Mouse (Mus musculus) heart, embryonic 11.5 days (tissue): ENCODE measurements around the gene Tesk2. TPM values are rescaled to one million over a fixed set of nuclear protein-coding genes. Genes with fewer than 3 reads are reported as not detected.

Source experiments
- ATAC-seq: fragments of 200-750 bp; cut with Nextera tagmentation; replicated peaks from 2 replicates; pipeline ENCODE4 v1.8.0; 2017; ENCODE audit warnings: moderate library complexity; ENCODE audit not compliant: insufficient number of reproducible peaks, low FRiP score, low TSS enrichment
- H3K27ac ChIP-seq: fragments of 300-500 bp; sonication (generic); 2 replicates; pipeline ENCODE4 v1.5.1; 2014; ENCODE audit warnings: mild to moderate bottlenecking, low read depth, low read length
- H3K27me3 ChIP-seq: fragments of 300-500 bp; sonication (generic); 2 replicates; pipeline ENCODE4 v1.6.1; 2014; ENCODE audit warnings: mild to moderate bottlenecking, low read length, mixed read lengths; ENCODE audit not compliant: control insufficient read depth, insufficient read depth
- H3K36me3 ChIP-seq: fragments of 300-500 bp; sonication (generic); 2 replicates; pipeline ENCODE4 v1.6.1; 2014; ENCODE audit warnings: mild to moderate bottlenecking, low read length, moderate library complexity, mixed read lengths; ENCODE audit not compliant: control insufficient read depth, insufficient read depth
- H3K4me1 ChIP-seq: fragments of 300-500 bp; sonication (generic); 2 replicates; pipeline ENCODE4 v1.6.1; 2014; ENCODE audit warnings: low read length; ENCODE audit not compliant: control insufficient read depth, insufficient read depth
- H3K4me2 ChIP-seq: fragments of 300-500 bp; sonication (generic); 2 replicates; pipeline ENCODE4 v1.6.1; 2014; ENCODE audit warnings: mild to moderate bottlenecking, moderate library complexity
- H3K4me3 ChIP-seq: fragments of 300-500 bp; sonication (generic); 2 replicates; pipeline ENCODE4 v1.5.1; 2014; ENCODE audit warnings: low read depth, low read length
- H3K9ac ChIP-seq: fragments of 300-500 bp; sonication (generic); 2 replicates; pipeline ENCODE4 v1.6.1; 2014; ENCODE audit warnings: mild to moderate bottlenecking, low read depth, low read length, moderate library complexity
- H3K9me3 ChIP-seq: fragments of 300-500 bp; sonication (generic); replicated peaks from 2 replicates; pipeline ENCODE4 v1.6.1; 2016; ENCODE audit warnings: low read length; ENCODE audit not compliant: control insufficient read depth
- WGBS: fragments of 180-500 bp; shearing (Covaris S2); extraction: QIAGEN DNeasy Blood & Tissue Kit; methylation state at CpG from one replicate; pipeline ENCODE4 v1.1.7; 2014; ENCODE audit not compliant: insufficient replicate concordance; 5-methylcytosine and 5-hydroxymethylcytosine counted together
- polyA plus RNA-seq: library from polyadenylated mRNA; unstranded; fragments of >200 nt; fragmentation: Nextera tagmentation; extraction: Ambion mirVana; gene quantifications from 2 replicates; pipeline ENCODE4 v1.2.1, GENCODE M21; 2014

Gene Tesk2
- polyA plus RNA-seq, 1 experiment from 2014 or later: 3.2 TPM

DNA sequence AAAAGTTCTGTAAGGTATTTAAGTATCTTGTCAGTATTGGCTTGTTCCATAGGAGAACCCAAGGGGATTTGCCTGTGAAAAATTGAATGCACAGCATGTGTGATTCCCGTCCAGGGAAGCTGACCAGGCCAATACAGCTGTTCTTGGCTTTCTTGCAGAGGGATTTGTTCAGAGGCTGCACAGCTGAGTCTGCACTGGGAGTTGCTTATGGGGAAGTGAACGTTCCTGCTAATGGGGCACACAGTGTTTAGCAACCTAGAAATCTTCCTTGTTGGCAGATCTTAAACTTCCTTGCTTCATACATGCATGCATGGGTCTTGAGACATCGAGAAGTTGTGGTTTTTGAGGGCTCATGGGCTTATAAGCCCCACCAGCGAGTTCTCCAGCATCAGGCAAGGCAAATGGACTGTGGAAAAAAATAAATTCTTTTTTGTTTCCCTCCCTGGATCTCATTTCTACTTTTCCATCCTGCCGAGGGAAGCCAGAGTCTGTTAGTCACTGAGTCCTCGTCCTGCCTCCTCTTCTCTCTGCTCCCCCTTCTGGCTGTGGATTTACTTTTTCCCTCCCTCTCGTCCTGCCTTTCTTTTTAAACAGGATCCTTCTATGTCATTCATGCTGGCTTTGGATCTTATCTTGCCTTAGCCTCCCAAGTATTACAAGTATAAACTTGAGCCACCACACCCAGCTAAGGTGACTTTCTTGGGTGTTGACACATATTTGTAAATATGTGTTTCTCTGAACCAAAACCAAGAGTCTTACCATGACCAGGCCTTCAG lies 67.4 kb downstream of the Tesk2 start:
- Histone ChIP-seq H3K36me3 (no peaks in the 10 kb centered on the region), H3K27ac (no peak overlapping the region), H3K9me3 (no peaks in the 10 kb centered on the region), H3K4me2 (no peak overlapping the region), H3K27me3 (no peaks in the 10 kb centered on the region), H3K4me1 (no peaks in the 10 kb centered on the region), H3K4me3 (no peak overlapping the region), H3K9ac (no peak overlapping the region)
- 45% methylated on average over 7 of the region's 7 CpGs for WGBS
- no peak for ATAC-seq

DNA sequence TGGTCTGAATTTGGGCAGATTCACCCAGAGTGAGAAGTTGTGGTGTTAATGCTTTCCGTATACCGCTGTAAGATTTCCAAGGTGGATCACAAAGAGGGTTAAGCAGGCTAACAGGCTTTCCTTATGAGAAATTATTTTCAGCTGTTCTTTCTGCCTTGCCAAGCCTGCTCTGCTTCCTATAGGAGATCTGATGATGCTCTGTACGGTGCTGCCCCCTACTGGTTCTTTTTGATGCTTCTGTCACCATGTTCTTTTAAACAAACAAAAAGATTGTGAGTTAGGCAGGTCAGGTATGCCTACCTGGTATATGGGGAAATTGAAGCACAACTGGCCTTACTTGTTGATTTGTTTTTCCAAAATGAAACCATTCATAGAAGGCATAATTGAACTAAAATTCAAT lies 68.2 kb downstream of the Tesk2 start:
- Histone ChIP-seq H3K9ac (no peak overlapping the region), H3K4me2 (no peak overlapping the region), H3K27ac (no peak overlapping the region), H3K36me3 (no peaks in the 10 kb centered on the region), H3K9me3 (no peaks in the 10 kb centered on the region), H3K27me3 (no peaks in the 10 kb centered on the region), H3K4me3 (no peak overlapping the region), H3K4me1 (no peaks in the 10 kb centered on the region)
- no peak for ATAC-seq
- WGBS: 9% methylated on average over 3 of the region's 3 CpGs

DNA sequence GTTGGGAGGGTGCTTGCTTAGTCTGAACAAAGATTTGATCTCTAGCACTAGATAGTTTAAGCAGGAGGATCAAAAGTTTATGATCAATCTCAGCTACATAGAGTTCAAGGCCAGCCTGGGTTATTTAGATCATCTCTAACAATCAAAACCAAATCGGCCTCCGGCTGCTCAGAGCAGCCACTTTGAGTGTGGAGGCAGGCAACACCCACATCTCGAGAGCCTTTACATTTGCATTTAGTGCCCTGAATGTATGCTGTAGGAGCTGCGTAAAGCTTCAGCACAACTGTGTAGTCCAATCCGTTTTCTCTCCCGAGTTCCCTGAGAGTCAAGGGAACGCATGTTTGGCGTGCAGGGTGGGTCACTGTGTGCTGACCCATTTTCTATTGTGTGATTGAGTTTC lies 71.7 kb downstream of the Tesk2 start:
- Histone ChIP-seq H3K9ac (no peak overlapping the region), H3K9me3 (no peaks in the 10 kb centered on the region), H3K27ac (no peak overlapping the region), H3K4me2 (no peak overlapping the region), H3K36me3 (no peaks in the 10 kb centered on the region), H3K4me1 (peaks cover 9% of the 10 kb centered on the region; the same call in 1 of the 2 replicates), H3K4me3 (no peak overlapping the region), H3K27me3 (no peaks in the 10 kb centered on the region)
- no peak for ATAC-seq
- WGBS: 80% methylated on average over 8 of the region's 8 CpGs

DNA sequence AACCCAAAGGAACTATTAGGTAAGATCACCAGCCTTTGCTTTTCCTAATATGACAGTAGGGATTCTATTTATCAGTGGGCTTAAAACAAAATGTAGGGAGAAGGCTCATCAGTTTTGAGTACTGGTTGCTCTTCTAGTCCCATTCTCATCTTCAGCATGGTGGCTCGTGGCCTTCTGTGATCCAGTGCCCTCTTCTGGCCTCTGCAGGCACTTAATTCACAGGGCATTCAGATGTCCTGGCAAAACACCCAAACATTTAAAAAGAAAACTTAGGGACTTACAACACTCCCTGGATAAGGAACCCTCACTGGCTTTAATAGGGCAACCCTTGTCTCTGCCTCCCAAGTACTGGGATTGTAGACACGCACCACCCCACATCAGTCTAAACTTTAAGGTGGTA lies 73.5 kb downstream of the Tesk2 start:
- no peak overlapping the region for H3K4me3 ChIP-seq
- WGBS: 76% methylated on average over 2 of the region's 2 CpGs
- no peaks in the 10 kb centered on the region for H3K36me3 ChIP-seq

GRCm38 (mm10) chr4:116796442-116797110 lies 75.8 kb downstream of the Tesk2 start:
- Histone ChIP-seq H3K36me3 (no peaks in the 10 kb centered on the region), H3K27me3 (no peaks in the 10 kb centered on the region), H3K4me3 (no peak overlapping the region), H3K4me1 (peaks cover 9% of the 10 kb centered on the region; the same call in 1 of the 2 replicates), H3K9me3 (no peaks in the 10 kb centered on the region), H3K27ac (0 out of 2 replicates have a peak overlapping the region, but pooled peaks have one; percentile 51), H3K4me2 (no peak overlapping the region), H3K9ac (no peak overlapping the region)
- 56% methylated on average over 1 of the region's 1 CpGs for WGBS
- ATAC-seq: 0 out of 2 replicates have a peak, but pooled peaks have one; percentile 31

More for the DNA sequence above, 73.5 kb downstream of the Tesk2 start:
- H3K27me3 ChIP-seq: no peaks in the 10 kb centered on the region
- H3K27ac ChIP-seq: no peak overlapping the region
- H3K9me3 ChIP-seq: no peaks in the 10 kb centered on the region
- no peak overlapping the region for H3K4me2 ChIP-seq
- no peak overlapping the region for H3K9ac ChIP-seq
- peaks cover 9% of the 10 kb centered on the region; the same call in 1 of the 2 replicates for H3K4me1 ChIP-seq
- ATAC-seq: no peak

DNA sequence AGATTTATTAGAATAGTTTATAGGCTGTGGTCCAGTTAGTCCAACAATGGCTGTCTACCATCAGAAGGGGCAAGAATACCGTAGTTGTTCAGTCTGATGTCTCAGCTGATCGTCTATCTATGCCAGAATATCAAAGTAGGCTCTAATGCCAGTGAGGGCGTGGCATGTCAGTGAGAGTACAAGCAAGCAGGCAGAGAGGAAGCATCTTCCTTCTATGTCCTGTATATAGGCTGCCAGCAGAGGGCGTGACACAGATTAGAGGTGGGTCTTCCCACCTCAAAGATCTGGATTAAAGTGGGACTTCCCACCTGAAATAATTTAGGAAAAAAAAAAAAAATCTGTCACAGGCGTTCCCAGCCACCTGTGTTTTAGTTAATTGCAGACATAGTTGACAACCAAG lies 79.2 kb downstream of the Tesk2 start:
- Histone ChIP-seq H3K4me3 (no peak overlapping the region), H3K9me3 (no peaks in the 10 kb centered on the region), H3K27ac (no peak overlapping the region), H3K27me3 (no peaks in the 10 kb centered on the region), H3K9ac (no peak overlapping the region), H3K4me2 (no peak overlapping the region), H3K36me3 (peaks cover 9% of the 10 kb centered on the region), H3K4me1 (peaks cover 9% of the 10 kb centered on the region; the same call in 1 of the 2 replicates)
- no peak for ATAC-seq
- WGBS: 37% methylated on average over 5 of the region's 5 CpGs

GRCm38 (mm10) chr4:116807197-116808129 lies 86.7 kb downstream of the Tesk2 start, which contains the start of the genes Toe1 and Mutyh:
Gene Toe1 (minus strand): TSS chr4:116807640.
Gene Mutyh (plus strand): TSS chr4:116807723.
- under 1% methylated on average over 58 of the region's 58 CpGs for WGBS
- Histone ChIP-seq H3K4me3 (peak within 1 kb of the TSS; percentile 77), H3K36me3 (peaks cover 11% of the 10 kb centered on the region)

DNA sequence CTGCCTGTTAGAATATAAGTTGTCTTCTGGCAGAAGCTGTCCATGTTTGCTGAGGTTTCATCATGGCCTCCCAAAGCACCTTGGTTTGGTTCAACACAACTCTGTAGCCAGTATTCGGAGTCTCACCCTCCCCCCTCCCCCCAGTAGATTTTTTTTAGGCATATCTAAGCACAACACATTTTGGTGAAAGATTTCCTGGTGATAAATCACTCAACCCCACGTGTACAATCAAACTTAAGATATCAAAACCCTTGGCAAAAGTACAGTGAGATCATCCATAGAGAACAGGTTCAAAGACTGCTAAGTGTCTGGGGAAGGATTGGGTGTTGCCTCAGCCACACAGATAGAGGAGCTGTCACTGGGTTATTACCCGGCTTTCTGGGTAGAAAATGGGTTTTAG lies 90.3 kb downstream of the Tesk2 start:
- Histone ChIP-seq H3K4me2 (no peak overlapping the region), H3K9me3 (no peaks in the 10 kb centered on the region), H3K4me3 (no peak overlapping the region), H3K27me3 (no peaks in the 10 kb centered on the region), H3K9ac (no peak overlapping the region), H3K36me3 (no peaks in the 10 kb centered on the region; the same call in none of the 2 replicates), H3K4me1 (peaks cover 4% of the 10 kb centered on the region; the same call in 1 of the 2 replicates), H3K27ac (no peak overlapping the region)
- 63% methylated on average over 3 of the region's 3 CpGs for WGBS
- no peak for ATAC-seq

More at GRCm38 (mm10) chr4:116807197-116808129, 86.7 kb downstream of the Tesk2 start, which contains the start of the genes Toe1 and Mutyh:
- H3K4me1 ChIP-seq: peaks cover 4% of the 10 kb centered on the region; the same call in 1 of the 2 replicates
- peak within 1 kb of the TSS; percentile 73 for H3K4me2 ChIP-seq
- H3K27ac ChIP-seq: peak within 1 kb of the TSS; percentile 73
- H3K27me3 ChIP-seq: no peaks in the 10 kb centered on the region
- H3K9ac ChIP-seq: peak within 1 kb of the TSS; percentile 84
- H3K9me3 ChIP-seq: no peaks in the 10 kb centered on the region
- ATAC-seq: peak; percentile 96
